In the genomic region with DNA sequence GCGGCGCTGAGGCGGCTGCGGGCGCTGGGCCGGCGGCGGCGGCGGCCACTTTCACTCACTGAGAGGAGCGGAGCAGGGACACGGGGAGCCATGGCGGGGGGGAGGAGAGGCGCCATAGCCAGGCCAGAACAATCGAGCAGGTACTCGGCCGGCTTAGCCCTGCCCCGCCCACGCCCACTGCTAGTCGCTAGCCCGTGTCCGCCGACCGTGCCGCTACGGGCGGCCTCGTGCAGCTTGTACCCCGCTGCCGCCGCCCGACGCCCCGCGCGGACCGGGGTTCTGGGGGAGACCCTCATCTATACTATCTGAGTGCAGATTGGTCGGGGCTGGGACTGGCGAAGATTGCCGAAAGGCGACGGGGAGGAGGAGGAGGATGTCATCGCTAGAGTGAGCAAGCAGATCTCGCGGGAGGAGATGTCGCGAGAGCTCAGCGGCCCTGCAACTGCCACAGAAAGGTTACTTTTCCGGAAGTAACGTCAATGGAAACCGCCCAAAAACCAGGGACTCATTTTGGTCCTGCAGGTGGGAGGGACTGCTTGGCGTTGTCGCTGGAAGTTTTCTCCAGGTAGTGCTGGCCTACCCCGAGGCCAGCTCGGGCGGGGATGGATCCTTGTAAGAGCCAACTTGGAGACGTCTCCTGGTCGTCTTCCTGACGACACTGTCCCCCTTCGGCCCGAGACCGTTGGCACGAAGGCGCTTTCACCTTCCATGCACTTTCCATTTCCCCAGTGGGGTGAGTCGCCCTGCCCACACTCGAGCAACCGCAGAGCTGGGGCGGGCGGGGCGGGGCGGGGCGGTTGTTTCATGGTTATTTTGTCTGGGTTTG, we compare ENCODE assay signal across 8 mouse cellular contexts. TPM values are rescaled to one million over a fixed set of nuclear protein-coding genes. Genes with fewer than 3 reads are reported as not detected.
DNase-seq lines count a peak whose midpoint lies in the region; ATAC-seq lines count a peak whose summit lies in the region.

A gene (minus strand): TSS at position 117 of the 826 bp plus-strand sequence.

- peak within 1 kb of the TSS; percentile 86 for H3K4me2 ChIP-seq in heart, embryonic 14.5 days (ENCODE audit: low read length)
- peak within 1 kb of the TSS; percentile 92 for H3K4me2 ChIP-seq in liver, embryonic 13.5 days
- H3K4me2 ChIP-seq in stomach, embryonic 16.5 days (ENCODE audit: low read depth, low read length) = peak within 1 kb of the TSS; percentile 70

- H3K36me3 ChIP-seq in heart, embryonic 14.5 days (ENCODE audit: control insufficient read depth, insufficient read depth, low read length) = 0 out of 2 replicates have a peak, but pooled peaks cover 7% of the 10 kb centered on the region
- peaks cover 5% of the 10 kb centered on the region; the same call in 1 of the 2 replicates for H3K36me3 ChIP-seq in liver, embryonic 13.5 days
- H3K36me3 ChIP-seq in stomach, embryonic 16.5 days (ENCODE audit: control insufficient read depth, insufficient read depth, low read length) = no peaks in the 10 kb centered on the region

- ATAC-seq in CD4-positive, CD25-positive, alpha-beta regulatory T cell, adult 4 months = peak; percentile 91
- peak; percentile 90 for ATAC-seq in heart, embryonic 14.5 days (ENCODE audit: insufficient number of reproducible peaks, insufficient read depth, low FRiP score, low read depth)
- peak; percentile 90 for ATAC-seq in liver, embryonic 13.5 days (ENCODE audit: low read depth)
- peak; percentile 94 for ATAC-seq in stomach, embryonic 16.5 days (ENCODE audit: insufficient read depth, low FRiP score)

- H3K9me3 ChIP-seq in heart, embryonic 14.5 days (ENCODE audit: control insufficient read depth, low read length) = no peaks in the 10 kb centered on the region
- no peaks in the 10 kb centered on the region for H3K9me3 ChIP-seq in liver, embryonic 13.5 days (replicated peaks)
- no peaks in the 10 kb centered on the region for H3K9me3 ChIP-seq in stomach, embryonic 16.5 days (replicated peaks; ENCODE audit: control insufficient read depth, low read length)

- H3K4me1 ChIP-seq in heart, embryonic 14.5 days (ENCODE audit: control insufficient read depth in 2 of 2, insufficient read depth in 2 of 2, low read length in 2 of 2) = peaks cover 0 to 25% of the 10 kb centered on the region in 2 experiments; a peak in 3 of 4 replicates
- H3K4me1 ChIP-seq in liver, embryonic 13.5 days (replicated peaks) = peaks cover 43% of the 10 kb centered on the region
- peaks cover 16% of the 10 kb centered on the region for H3K4me1 ChIP-seq in stomach, embryonic 16.5 days (ENCODE audit: control insufficient read depth, insufficient read depth, low read length)

- under 1% methylated on average over 62 of the region's 72 CpGs for WGBS in heart, embryonic 14.5 days
- WGBS in liver, embryonic 13.5 days (ENCODE audit: insufficient replicate concordance) = under 1% methylated on average over 72 of the region's 72 CpGs
- WGBS in stomach, embryonic 16.5 days = under 1% methylated on average over 72 of the region's 72 CpGs

- peak within 1 kb of the TSS; percentile 99 for H3K9ac ChIP-seq in heart, embryonic 14.5 days (ENCODE audit: low read length)
- peak within 1 kb of the TSS; percentile 93 for H3K9ac ChIP-seq in liver, embryonic 13.5 days
- H3K9ac ChIP-seq in stomach, embryonic 16.5 days (ENCODE audit: low read length) = peak within 1 kb of the TSS; percentile 100

- H3K27ac ChIP-seq in heart, embryonic 14.5 days (replicated peaks in 1 of 2; ENCODE audit: control insufficient read depth in 1 of 2, insufficient read depth in 1 of 2, low read depth in 2 of 2, low read length in 2 of 2) = peak within 1 kb of the TSS; percentile 98 to 99
- peak within 1 kb of the TSS; percentile 99 for H3K27ac ChIP-seq in liver, embryonic 13.5 days
- peak within 1 kb of the TSS; percentile 97 for H3K27ac ChIP-seq in stomach, embryonic 16.5 days (ENCODE audit: low read length)

- H3K4me3 ChIP-seq in heart, embryonic 14.5 days (ENCODE audit: control insufficient read depth in 1 of 2, insufficient read depth in 1 of 2, low read depth in 1 of 2, low read length in 2 of 2) = peak within 1 kb of the TSS; percentile 88 to 96
- peak within 1 kb of the TSS; percentile 87 for H3K4me3 ChIP-seq in liver, embryonic 13.5 days (replicated peaks)
- H3K4me3 ChIP-seq in stomach, embryonic 16.5 days (replicated peaks; ENCODE audit: low read length) = peak within 1 kb of the TSS; percentile 99

- DNase-seq in c-Kit-negative CD71-positive TER-119-positive erythroid progenitor cells, embryonic 14.5 days (ENCODE audit: low read depth, low spot score) = peak; percentile 99
- DNase-seq in fibroblast of lung, adult 2 months (ENCODE audit: low read depth) = peak; percentile 98
- peak; percentile 100 for DNase-seq in kidney, postnatal 14 days
- peak; percentile 97 for DNase-seq in liver, embryonic 13.5 days
- peak; percentile 98 for DNase-seq in neural tube, embryonic 10.5 days (ENCODE audit: extremely low spot score, low spot score)

- H3K27me3 ChIP-seq in heart, embryonic 14.5 days (ENCODE audit: control insufficient read depth, insufficient read depth, low read length) = no peaks in the 10 kb centered on the region
- no peaks in the 10 kb centered on the region for H3K27me3 ChIP-seq in liver, embryonic 13.5 days
- no peaks in the 10 kb centered on the region for H3K27me3 ChIP-seq in stomach, embryonic 16.5 days (ENCODE audit: control insufficient read depth, insufficient read depth, low read length)

RNA-seq across cellular contexts. Expression of the gene that starts here (rescaled TPM):
- 1 to 10 TPM; 8.0 to 9.3 TPM for polyA plus RNA-seq in CD4-positive, CD25-positive, alpha-beta regulatory T cell, adult 4 months (2017; shearing (Covaris generic))
- polyA plus RNA-seq in heart, embryonic 14.5 days (2014; fragmentation: Nextera tagmentation; extraction: Ambion mirVana) = 3.7 and 4.4 TPM in 2 replicates
- 2.0 TPM in 2 replicates for polyA plus RNA-seq in liver, embryonic 13.5 days (2015; fragmentation: Nextera tagmentation; extraction: Ambion mirVana)
- 3.6 and 3.9 TPM in 2 replicates for polyA plus RNA-seq in stomach, embryonic 16.5 days (2015; fragmentation: Nextera tagmentation; extraction: Ambion mirVana)

Comparison
In these comparisons a context has a peak if more than half of its experiments do, and no peak if none do; other contexts are left out.
1. Peak in every context shown above with its lines: DNase-seq, ATAC-seq, H3K4me3 ChIP-seq and H3K27ac ChIP-seq.